Mouse (Mus musculus) liver, embryonic 14.5 days (tissue): ENCODE data around the gene Plekha5. TPM values are rescaled to one million over a fixed set of nuclear protein-coding genes. Genes with fewer than 3 reads are reported as not detected.

ENCODE experiments used
- ATAC-seq: fragments of 200-750 bp; cut with Nextera tagmentation; 2 replicates; pipeline ENCODE4 v1.8.0; 2017; ENCODE audit warnings: moderate number of reproducible peaks, mild to moderate bottlenecking, moderate library complexity; ENCODE audit not compliant: insufficient read depth
- DNase-seq, 3 experiments: peaks; one replicate each; pipeline ENCODE4 v3.0.0-alpha.2; 2012 to 2013; ENCODE audit warnings: low read depth in 3 of 3, low spot score in 3 of 3
- H3K27ac ChIP-seq: fragments of 300-500 bp; sonication (generic); 2 replicates; pipeline ENCODE4 v1.5.1; 2014; ENCODE audit warnings: moderate library complexity, mild to moderate bottlenecking, control low read depth, inconsistent platforms
- H3K27me3 ChIP-seq: fragments of 300-500 bp; sonication (generic); 2 replicates; pipeline ENCODE4 v1.6.1; 2014; ENCODE audit warnings: mild to moderate bottlenecking, low read length, moderate library complexity; ENCODE audit not compliant: control insufficient read depth, insufficient read depth
- H3K36me3 ChIP-seq: fragments of 300-500 bp; sonication (generic); replicated peaks from 2 replicates; pipeline ENCODE4 v1.6.1; 2014; ENCODE audit warnings: low read depth; ENCODE audit not compliant: control insufficient read depth, insufficient read depth
- H3K4me1 ChIP-seq, 2 experiments: fragments of 200-500 bp in 1 of 2; fragments of 300-500 bp in 1 of 2; sonication (generic) in 1 of 2; replicated peaks; 2 replicates each; pipeline ENCODE4 v1.6.1; 2012 to 2014; ENCODE audit warnings: antibody characterized with exemption in 1 of 2, inconsistent platforms in 1 of 2, low read length in 1 of 2; ENCODE audit not compliant: control insufficient read depth in 2 of 2, insufficient read depth in 2 of 2
- H3K4me2 ChIP-seq: fragments of 300-500 bp; sonication (generic); 2 replicates; pipeline ENCODE4 v1.6.1; 2014; ENCODE audit warnings: low read depth, mild to moderate bottlenecking, control low read depth, moderate library complexity
- H3K4me3 ChIP-seq, 2 experiments: fragments of 200-500 bp in 1 of 2; fragments of 300-500 bp in 1 of 2; sonication (generic) in 1 of 2; 2 replicates each; pipeline ENCODE4 v1.5.1; 2012 to 2014; ENCODE audit warnings: low read depth in 2 of 2, low read length in 2 of 2, mild to moderate bottlenecking in 2 of 2, control low read depth in 1 of 2, inconsistent platforms in 1 of 2, moderate library complexity in 1 of 2; ENCODE audit not compliant: insufficient read depth in 1 of 2
- H3K9ac ChIP-seq: fragments of 300-500 bp; sonication (generic); replicated peaks from 2 replicates; pipeline ENCODE4 v1.6.1; 2014; ENCODE audit warnings: mild to moderate bottlenecking, control low read depth, moderate library complexity
- H3K9me3 ChIP-seq: fragments of 300-500 bp; sonication (generic); 2 replicates; pipeline ENCODE4 v1.6.1; 2016; ENCODE audit warnings: low read length, mixed read lengths; ENCODE audit not compliant: control insufficient read depth
- CTCF ChIP-seq: IDR thresholded peaks from 2 replicates; pipeline ENCODE4 v1.5.1; 2016; ENCODE audit warnings: antibody characterized with exemption, low read depth, control low read depth
- EP300 ChIP-seq: IDR thresholded peaks from 2 replicates; pipeline ENCODE4 v1.6.1; 2016; ENCODE audit warnings: antibody characterized with exemption, low read depth
- WGBS: fragments of 180-500 bp; shearing (Covaris S2); extraction: QIAGEN DNeasy Blood & Tissue Kit; methylation state at CpG from one replicate; pipeline ENCODE4 v1.1.7; 2014; ENCODE audit not compliant: insufficient replicate concordance; 5-methylcytosine and 5-hydroxymethylcytosine counted together
- polyA plus RNA-seq, 2 experiments: library from polyadenylated mRNA; depleted of rRNA in 1 of 2; stranded (reverse) in 1 of 2; unstranded in 1 of 2; fragments of >200 nt; fragmentation: Nextera tagmentation in 1 of 2; extraction: Ambion mirVana in 1 of 2; gene quantifications; 2 replicates each; pipeline versions ENCODE4 v1.2.1 to v1.2.3; 2012 to 2014

Plekha5 gene
- polyA plus RNA-seq, 2 experiments: 3.6 to 6.0 TPM

DNA sequence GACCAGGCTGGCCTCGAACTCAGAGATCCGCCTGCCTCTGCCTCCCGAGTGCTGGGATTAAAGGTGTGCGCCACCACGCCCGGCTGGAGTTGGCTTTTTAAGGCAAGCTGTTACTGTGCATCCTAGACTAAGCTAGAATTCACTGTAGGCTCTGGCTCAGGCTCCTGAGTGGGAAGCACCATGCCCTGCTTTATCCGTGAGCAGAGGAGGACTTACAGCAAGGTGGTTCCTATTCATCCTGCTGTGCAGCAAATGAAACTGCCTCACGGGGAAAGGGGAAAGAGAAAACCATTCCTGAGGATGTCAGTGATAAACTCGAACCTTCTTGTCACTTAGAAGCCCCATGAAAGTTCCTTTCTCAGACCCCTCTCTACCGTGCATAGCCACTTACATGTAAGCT is 80.9 kb downstream of the Plekha5 start:
- no peak overlapping the region for H3K4me3 ChIP-seq
- H3K4me1 ChIP-seq: peaks cover 0 to 7% of the 10 kb centered on the region in 2 experiments; a peak in 2 of 4 replicates
- no peaks in the 10 kb centered on the region for H3K27me3 ChIP-seq
- ATAC-seq: no peak
- DNase-seq: no peak
- WGBS: 61% methylated on average over 9 of the region's 10 CpGs
- H3K36me3 ChIP-seq: no peaks in the 10 kb centered on the region
- H3K27ac ChIP-seq: no peak overlapping the region
- H3K4me2 ChIP-seq: no peak overlapping the region
- H3K9me3 ChIP-seq: no peaks in the 10 kb centered on the region
- H3K9ac ChIP-seq: no peak overlapping the region
- TF ChIP-seq EP300: no peak
- TF ChIP-seq CTCF: no peak

DNA sequence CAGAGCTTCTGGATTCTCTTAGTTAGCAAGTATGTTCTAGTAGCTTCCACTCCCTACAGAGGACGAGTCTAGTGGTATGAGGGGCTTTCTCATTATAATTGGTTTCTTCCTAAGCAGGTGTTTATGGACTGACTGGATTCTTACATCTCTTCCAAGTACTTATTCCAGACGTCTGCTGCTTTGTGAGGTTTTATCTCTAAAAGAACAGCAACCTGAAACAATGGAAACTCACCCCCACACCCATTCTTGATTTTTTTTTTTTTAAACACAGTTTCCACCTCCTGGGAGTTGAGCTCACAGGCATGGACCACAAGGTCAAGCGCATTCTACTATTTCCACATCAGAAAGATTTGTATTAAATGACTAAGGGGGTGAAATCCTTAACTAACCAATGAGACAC is 83.8 kb downstream of the Plekha5 start:
- Histone ChIP-seq H3K9me3 (no peaks in the 10 kb centered on the region), H3K36me3 (no peaks in the 10 kb centered on the region), H3K9ac (no peak overlapping the region), H3K4me2 (no peak overlapping the region), H3K27ac (no peak overlapping the region), H3K4me1 (peaks cover 0 to 7% of the 10 kb centered on the region in 2 experiments; a peak in 2 of 4 replicates), H3K27me3 (no peaks in the 10 kb centered on the region), H3K4me3 (no peak overlapping the region)
- TF ChIP-seq EP300: no peak
- no peak for TF ChIP-seq CTCF
- DNase-seq (no peak), ATAC-seq (no peak)
- WGBS: 51% methylated on average over 3 of the region's 3 CpGs

- no peak for TF ChIP-seq EP300
- no peak for TF ChIP-seq CTCF
- DNase-seq (no peak), ATAC-seq (no peak)
- peaks cover 0 to 7% of the 10 kb centered on the region in 2 experiments; a peak in 2 of 4 replicates for H3K4me1 ChIP-seq
- no peak overlapping the region for H3K4me2 ChIP-seq
- no peaks in the 10 kb centered on the region for H3K27me3 ChIP-seq
- H3K36me3 ChIP-seq: no peaks in the 10 kb centered on the region
- WGBS: 62% methylated on average over 13 of the region's 13 CpGs
- no peak overlapping the region for H3K4me3 ChIP-seq
- no peak overlapping the region for H3K9ac ChIP-seq
- H3K27ac ChIP-seq: no peak overlapping the region
- H3K9me3 ChIP-seq: no peaks in the 10 kb centered on the region
Measured at GRCm38 (mm10) chr6:140508475-140509150, 84.8 kb downstream of the Plekha5 start.

- 24% methylated on average over 9 of the region's 9 CpGs for WGBS
- TF ChIP-seq EP300 (no peak), CTCF (no peak)
- Histone ChIP-seq H3K36me3 (no peaks in the 10 kb centered on the region), H3K9ac (no peak overlapping the region), H3K4me1 (peaks cover 0 to 7% of the 10 kb centered on the region in 2 experiments; a peak in 2 of 4 replicates), H3K27me3 (no peaks in the 10 kb centered on the region), H3K4me2 (no peak overlapping the region), H3K9me3 (no peaks in the 10 kb centered on the region), H3K27ac (no peak overlapping the region), H3K4me3 (no peak overlapping the region)
- ATAC-seq: no peak
- no peak for DNase-seq
Measured at GRCm38 (mm10) chr6:140509151-140509530, 85.3 kb downstream of the Plekha5 start.

DNA sequence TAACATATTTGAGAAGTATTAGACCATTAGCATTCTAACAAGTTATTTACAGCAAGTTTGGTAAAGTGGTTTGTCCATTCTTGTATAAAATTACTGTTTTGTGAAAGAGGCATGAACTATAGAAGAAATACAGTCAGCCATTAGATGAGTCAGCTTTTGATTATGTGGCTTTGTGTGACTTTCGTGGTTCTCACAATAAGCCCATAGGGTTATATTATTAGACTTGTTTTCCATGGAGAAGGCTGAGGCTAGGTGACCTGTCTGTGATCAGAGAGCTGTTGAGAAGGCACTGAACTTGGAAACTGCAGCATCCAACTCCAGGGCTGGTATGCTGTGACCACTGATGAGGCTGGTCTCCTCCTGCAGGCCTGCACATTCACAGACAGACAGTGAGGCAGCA is 88.2 kb downstream of the Plekha5 start:
- peaks cover 0 to 7% of the 10 kb centered on the region in 2 experiments; a peak in 2 of 4 replicates for H3K4me1 ChIP-seq
- no peak for ATAC-seq
- WGBS: 61% methylated on average over 1 of the region's 1 CpGs

More for the DNA sequence above, 88.2 kb downstream of the Plekha5 start:
- H3K36me3 ChIP-seq: no peaks in the 10 kb centered on the region
- H3K4me2 ChIP-seq: no peak overlapping the region
- no peak overlapping the region for H3K27ac ChIP-seq
- no peaks in the 10 kb centered on the region for H3K9me3 ChIP-seq
- H3K4me3 ChIP-seq: no peak overlapping the region
- H3K9ac ChIP-seq: no peak overlapping the region
- TF ChIP-seq CTCF (no peak), EP300 (no peak)
- no peaks in the 10 kb centered on the region for H3K27me3 ChIP-seq
- DNase-seq: no peak
